Mouse (Mus musculus): ENCODE results near the gene Adamts4. TPM values are rescaled to one million over a fixed set of nuclear protein-coding genes. Genes with fewer than 3 reads are reported as not detected.

Adamts4 gene
- 9.9 and 10.9 TPM in 2 replicates for polyA plus RNA-seq (2016; fragmentation: Nextera tagmentation; extraction: Ambion mirVana)

DNA sequence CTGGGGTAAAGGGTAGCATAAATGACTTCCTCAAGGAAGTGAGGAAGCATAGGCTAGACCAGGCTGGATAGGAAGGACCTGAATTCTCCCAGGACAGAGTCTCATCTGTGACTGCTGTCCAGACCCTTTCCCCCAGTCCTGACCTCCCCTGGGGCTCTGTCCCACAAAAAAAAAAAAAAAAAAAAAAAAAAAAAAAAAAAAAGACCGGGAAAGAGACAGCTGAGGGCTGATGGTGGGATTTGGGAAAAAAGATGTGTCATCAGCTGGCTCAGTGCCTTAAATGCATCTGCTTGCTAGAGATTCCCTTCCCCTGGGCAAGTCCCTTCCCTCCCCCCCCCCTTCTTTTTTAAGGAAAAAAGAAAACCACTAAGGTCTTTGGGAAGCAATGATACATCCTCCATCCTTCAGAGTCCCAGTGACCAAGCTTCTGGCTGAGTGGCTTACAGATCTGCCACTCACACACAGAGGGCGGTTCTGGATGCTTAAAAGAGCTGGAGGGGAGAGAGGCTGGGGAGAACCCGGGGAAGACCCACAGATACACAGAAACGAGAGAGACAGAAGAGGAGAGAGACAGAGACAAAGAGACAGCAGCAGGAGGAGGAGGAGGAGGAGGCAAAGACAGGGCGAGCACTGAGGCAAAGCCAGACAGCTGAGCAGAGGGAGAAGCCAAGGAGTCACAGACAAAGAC lies at the start of gene Adamts4:
Gene Adamts4, plus strand, starts transcription at position 509 of the 688 bp plus-strand sequence.
- Histone ChIP-seq H3K27ac (replicated peaks) (peak within 1 kb of the TSS; percentile 86), H3K27me3 (ENCODE audit: low read depth, poor library complexity, severe bottlenecking) (peaks cover 4% of the 10 kb centered on the region; the same call in 1 of the 2 replicates), H3K4me1 (peaks cover 75% of the 10 kb centered on the region), H3K9me3 (replicated peaks) (no peaks in the 10 kb centered on the region), H3K4me3 (peak within 1 kb of the TSS; percentile 53), H3K36me3 (peaks cover 29% of the 10 kb centered on the region)
- WGBS: 15% methylated on average over 5 of the region's 5 CpGs
- peak; percentile 64 for DNase-seq (ENCODE audit: low spot score)

DNA sequence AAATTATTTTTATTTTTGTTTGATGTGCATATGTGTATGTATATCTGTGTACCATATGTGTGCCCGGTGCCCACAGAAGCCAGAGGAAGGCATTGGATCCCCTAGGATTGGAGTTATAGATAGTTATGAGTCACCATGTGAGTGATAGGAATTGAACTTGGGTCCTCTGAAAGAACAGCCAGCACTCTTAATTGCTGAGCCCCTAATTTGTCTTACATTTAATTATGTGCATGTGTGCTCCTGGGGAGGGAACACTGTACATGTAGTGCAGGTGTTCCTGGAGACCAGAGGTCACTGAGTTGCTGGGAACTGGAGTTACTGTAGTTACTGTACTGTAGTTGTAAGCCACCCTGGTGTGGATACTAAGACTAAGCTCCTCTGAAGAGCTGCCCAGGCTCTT lies 49.5 kb upstream of the Adamts4 start:
- WGBS: 90% methylated on average over 1 of the region's 1 CpGs
- peaks cover 31% of the 10 kb centered on the region for H3K27me3 ChIP-seq (ENCODE audit: low read depth, poor library complexity, severe bottlenecking)
- H3K4me1 ChIP-seq: peaks cover 12% of the 10 kb centered on the region
- H3K4me3 ChIP-seq: no peak overlapping the region
- no peaks in the 10 kb centered on the region for H3K36me3 ChIP-seq
- DNase-seq (ENCODE audit: low spot score): no peak
- no peaks in the 10 kb centered on the region for H3K9me3 ChIP-seq (replicated peaks)
- H3K27ac ChIP-seq (replicated peaks): no peak overlapping the region

DNA sequence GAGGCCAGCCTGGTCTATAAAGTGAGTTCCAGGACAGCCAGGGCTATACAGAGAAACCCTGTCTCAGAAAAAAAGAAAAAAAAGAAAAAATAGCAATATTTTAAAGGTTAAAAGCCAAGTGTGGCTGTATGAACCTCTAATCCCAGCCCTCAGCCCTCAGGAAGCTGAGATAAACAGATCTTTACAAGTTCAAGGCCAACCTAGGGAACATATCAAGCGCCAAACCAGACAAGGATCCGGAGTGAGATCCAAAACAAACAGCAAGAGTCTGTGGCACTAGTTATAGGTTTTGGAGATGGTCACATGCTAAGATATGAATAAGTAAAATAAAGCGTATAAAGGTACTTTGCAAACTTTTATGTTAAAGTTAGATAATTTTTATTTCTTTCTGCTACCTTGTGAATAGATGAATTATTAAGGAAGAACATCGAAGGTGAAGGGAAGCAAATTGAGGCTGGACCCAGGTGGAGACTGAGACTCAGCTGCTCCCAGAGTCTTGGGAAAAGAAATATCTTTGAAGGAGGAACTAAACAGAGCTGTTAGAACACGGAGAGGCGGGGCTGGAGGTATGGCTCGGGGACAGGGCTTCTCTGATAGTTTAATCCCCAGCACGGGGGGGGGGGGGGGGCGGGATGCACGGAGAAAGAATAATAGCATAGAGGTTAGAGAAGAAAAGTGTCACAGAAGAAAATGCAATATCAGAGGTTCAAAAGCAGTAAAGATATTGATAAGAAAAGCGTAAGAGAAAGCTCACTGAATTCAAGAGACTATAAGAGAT lies 46.6 kb upstream of the Adamts4 start:
- DNase-seq (ENCODE audit: low spot score): no peak
- H3K36me3 ChIP-seq: no peaks in the 10 kb centered on the region
- WGBS: 59% methylated on average over 11 of the region's 11 CpGs
- H3K27ac ChIP-seq (replicated peaks): no peak overlapping the region
- H3K27me3 ChIP-seq (ENCODE audit: low read depth, poor library complexity, severe bottlenecking): peaks cover 4% of the 10 kb centered on the region
- 0 out of 2 replicates have a peak, but pooled peaks cover 5% of the 10 kb centered on the region for H3K4me1 ChIP-seq
- no peak overlapping the region for H3K4me3 ChIP-seq
- H3K9me3 ChIP-seq (replicated peaks): no peaks in the 10 kb centered on the region

GRCm38 (mm10) chr1:171204249-171204644 lies 46.0 kb upstream of the Adamts4 start:
- no peaks in the 10 kb centered on the region for H3K9me3 ChIP-seq (replicated peaks)
- H3K36me3 ChIP-seq: no peaks in the 10 kb centered on the region
- DNase-seq (ENCODE audit: low spot score): no peak
- no peak overlapping the region for H3K27ac ChIP-seq (replicated peaks)
- H3K27me3 ChIP-seq (ENCODE audit: low read depth, poor library complexity, severe bottlenecking): no peaks in the 10 kb centered on the region
- H3K4me1 ChIP-seq: 0 out of 2 replicates have a peak, but pooled peaks cover 5% of the 10 kb centered on the region
- no peak overlapping the region for H3K4me3 ChIP-seq
- WGBS: 82% methylated on average over 7 of the region's 7 CpGs

DNA sequence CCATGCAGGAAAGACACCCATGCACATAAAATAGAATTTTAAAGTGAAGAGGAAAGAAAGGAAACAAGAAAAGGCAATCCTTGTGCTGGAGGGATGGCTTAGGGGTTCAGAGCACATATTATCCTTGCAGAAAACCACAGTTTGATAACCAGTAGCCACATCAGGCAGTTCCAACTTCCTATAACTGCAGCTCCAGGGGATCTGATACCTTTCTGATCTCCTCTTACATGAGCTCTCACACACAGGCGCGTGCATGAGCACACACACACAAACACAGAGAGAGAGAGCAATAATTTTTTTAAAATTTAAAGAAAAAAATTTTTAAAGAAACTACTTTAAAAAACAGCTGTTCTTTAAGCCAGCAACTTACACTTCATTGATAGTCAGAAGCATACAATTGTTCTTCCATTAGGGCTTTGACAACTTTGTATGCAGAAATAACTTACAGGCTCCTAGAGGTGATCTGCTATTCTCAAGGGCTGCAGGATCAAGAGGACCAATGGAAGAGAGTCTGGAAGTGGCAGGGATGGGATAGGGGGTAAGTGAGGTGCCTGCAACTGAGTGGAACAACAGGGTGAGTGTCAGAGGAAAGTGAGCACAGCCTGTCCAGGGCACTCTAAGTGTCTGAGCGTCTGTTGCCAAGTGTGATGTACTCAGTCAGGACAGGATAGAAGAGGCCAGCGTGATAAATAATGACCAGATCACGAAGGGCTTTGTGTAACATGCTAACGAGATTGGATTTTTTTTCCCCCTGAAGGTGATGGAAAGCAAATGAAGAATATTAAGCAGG lies 44.3 kb upstream of the Adamts4 start:
- H3K27ac ChIP-seq (replicated peaks): no peak overlapping the region
- H3K4me1 ChIP-seq: 0 out of 2 replicates have a peak, but pooled peaks cover 5% of the 10 kb centered on the region
- WGBS: 82% methylated on average over 6 of the region's 6 CpGs
- H3K27me3 ChIP-seq (ENCODE audit: low read depth, poor library complexity, severe bottlenecking): no peaks in the 10 kb centered on the region
- H3K4me3 ChIP-seq: no peak overlapping the region
- no peaks in the 10 kb centered on the region for H3K36me3 ChIP-seq
- DNase-seq (ENCODE audit: low spot score): no peak
- no peaks in the 10 kb centered on the region for H3K9me3 ChIP-seq (replicated peaks)

GRCm38 (mm10) chr1:171209409-171209808 lies 40.8 kb upstream of the Adamts4 start:
- H3K27ac ChIP-seq (replicated peaks): no peak overlapping the region
- H3K9me3 ChIP-seq (replicated peaks): no peaks in the 10 kb centered on the region
- no peak for DNase-seq (ENCODE audit: low spot score)
- no peaks in the 10 kb centered on the region for H3K36me3 ChIP-seq
- no peaks in the 10 kb centered on the region for H3K27me3 ChIP-seq (ENCODE audit: low read depth, poor library complexity, severe bottlenecking)
- WGBS: 28% methylated on average over 4 of the region's 4 CpGs
- peaks cover 9% of the 10 kb centered on the region; the same call in 1 of the 2 replicates for H3K4me1 ChIP-seq
- H3K4me3 ChIP-seq: no peak overlapping the region

- Histone ChIP-seq H3K27me3 (ENCODE audit: low read depth, poor library complexity, severe bottlenecking) (no peaks in the 10 kb centered on the region), H3K36me3 (0 out of 2 replicates have a peak, but pooled peaks cover 2% of the 10 kb centered on the region), H3K4me3 (no peak overlapping the region), H3K27ac (replicated peaks) (no peak overlapping the region), H3K9me3 (replicated peaks) (no peaks in the 10 kb centered on the region), H3K4me1 (peaks cover 9% of the 10 kb centered on the region; the same call in 1 of the 2 replicates)
- no peak for DNase-seq (ENCODE audit: low spot score)
- WGBS: 48% methylated on average over 3 of the region's 3 CpGs
These were observed 37.4 kb upstream of the Adamts4 start for GRCm38 (mm10) chr1:171212854-171213253.

DNA sequence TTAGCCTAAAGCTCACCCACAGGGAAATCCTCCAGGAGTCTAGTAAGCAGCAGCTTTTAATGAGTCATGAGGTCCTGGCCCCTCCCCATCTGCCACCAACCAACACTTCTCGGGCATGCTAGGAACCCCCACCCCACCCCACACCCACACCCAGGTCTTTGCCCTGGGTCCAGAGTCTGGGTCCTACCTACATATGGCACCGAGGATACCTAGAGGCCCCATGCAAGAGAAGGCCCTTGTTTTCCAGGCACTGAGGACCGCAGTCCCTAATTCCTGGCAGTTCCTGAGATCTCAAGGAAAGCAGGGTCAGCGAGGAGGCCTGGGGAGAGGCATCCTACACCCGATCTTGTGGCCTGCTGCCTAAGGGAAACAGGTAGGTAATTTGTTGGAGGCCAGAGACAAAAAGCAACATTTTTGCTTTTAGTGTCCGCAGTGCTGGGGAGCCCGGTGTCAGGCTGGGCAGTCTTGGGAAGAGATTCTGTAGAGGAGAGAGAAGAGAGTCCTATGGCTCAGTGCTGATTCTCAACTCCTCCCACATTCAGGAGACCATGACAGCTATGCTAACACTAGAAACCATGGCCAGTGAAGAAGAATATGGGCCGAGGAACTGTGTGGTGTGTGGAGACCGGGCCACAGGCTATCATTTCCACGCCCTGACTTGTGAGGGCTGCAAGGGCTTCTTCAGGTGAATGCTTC lies 36.3 kb upstream of the Adamts4 start, which contains the start of gene Nr1i3:
Gene Nr1i3, plus strand, starts transcription at position 170 of the 696 bp plus-strand sequence.
- WGBS: 72% methylated on average over 10 of the region's 10 CpGs
- Histone ChIP-seq H3K4me1 (peaks cover 9% of the 10 kb centered on the region; the same call in 1 of the 2 replicates), H3K4me3 (no peak within 1 kb of the TSS), H3K27me3 (ENCODE audit: low read depth, poor library complexity, severe bottlenecking) (no peaks in the 10 kb centered on the region), H3K36me3 (peaks cover 12% of the 10 kb centered on the region), H3K27ac (replicated peaks) (0 out of 2 replicates have a peak within 1 kb of the TSS, but pooled peaks have one; percentile 17), H3K9me3 (replicated peaks) (no peaks in the 10 kb centered on the region)
- no peak for DNase-seq (ENCODE audit: low spot score)

- 92% methylated on average over 18 of the region's 18 CpGs for WGBS
- H3K27ac ChIP-seq (replicated peaks): no peak overlapping the region
These were observed 33.8 kb upstream of the Adamts4 start for GRCm38 (mm10) chr1:171216241-171216955.

GRCm38 (mm10) chr1:171220871-171221270 lies 29.4 kb upstream of the Adamts4 start:
- WGBS: 11% methylated on average over 10 of the region's 10 CpGs
- H3K4me1 ChIP-seq: peaks cover 19% of the 10 kb centered on the region
- H3K27ac ChIP-seq (replicated peaks): no peak overlapping the region
- no peaks in the 10 kb centered on the region for H3K27me3 ChIP-seq (ENCODE audit: low read depth, poor library complexity, severe bottlenecking)
- peak; percentile 88 for DNase-seq (ENCODE audit: low spot score)
- no peaks in the 10 kb centered on the region for H3K9me3 ChIP-seq (replicated peaks)
- peaks cover 29% of the 10 kb centered on the region for H3K36me3 ChIP-seq
- H3K4me3 ChIP-seq: peak overlapping the region; percentile 66

More at GRCm38 (mm10) chr1:171216241-171216955, 33.8 kb upstream of the Adamts4 start:
- Histone ChIP-seq H3K4me1 (peaks cover 18% of the 10 kb centered on the region), H3K4me3 (no peak overlapping the region), H3K9me3 (replicated peaks) (no peaks in the 10 kb centered on the region), H3K27me3 (ENCODE audit: low read depth, poor library complexity, severe bottlenecking) (no peaks in the 10 kb centered on the region), H3K36me3 (peaks cover 29% of the 10 kb centered on the region)
- no peak for DNase-seq (ENCODE audit: low spot score)

All from midbrain, embryonic 10.5 days (tissue).